Mouse (Mus musculus) stomach, postnatal 0 days (tissue): ENCODE results near the gene 9930021J03Rik. TPM values are rescaled to one million over a fixed set of nuclear protein-coding genes. Genes with fewer than 3 reads are reported as not detected.
A peak's percentile ranks its signal among the peaks of the same experiment; 100 is the strongest.

Source experiments
- ATAC-seq: fragments of 200-750 bp; cut with Nextera tagmentation; 2 replicates; pipeline ENCODE4 v1.8.0; 2017; ENCODE audit not compliant: low FRiP score, low TSS enrichment
- DNase-seq: peaks from one replicate; pipeline ENCODE4 v3.0.0-alpha.2; 2016; ENCODE audit warnings: low spot score
- H3K27ac ChIP-seq: fragments of 300-500 bp; sonication (generic); replicated peaks from 2 replicates; pipeline ENCODE4 v1.5.1; 2014; ENCODE audit warnings: mild to moderate bottlenecking, control low read depth
- H3K27me3 ChIP-seq: fragments of 300-500 bp; sonication (generic); 2 replicates; pipeline ENCODE4 v1.6.1; 2014; ENCODE audit warnings: low read length; ENCODE audit not compliant: control insufficient read depth, insufficient read depth
- H3K36me3 ChIP-seq: fragments of 300-500 bp; sonication (generic); 2 replicates; pipeline ENCODE4 v1.6.1; 2014; ENCODE audit warnings: low read length, mixed read lengths; ENCODE audit not compliant: control insufficient read depth, insufficient read depth
- H3K4me1 ChIP-seq: fragments of 300-500 bp; sonication (generic); replicated peaks from 2 replicates; pipeline ENCODE4 v1.6.1; 2014; ENCODE audit warnings: antibody characterized with exemption; ENCODE audit not compliant: control insufficient read depth, insufficient read depth
- H3K4me2 ChIP-seq: fragments of 300-500 bp; sonication (generic); replicated peaks from 2 replicates; pipeline ENCODE4 v1.6.1; 2014; ENCODE audit warnings: low read depth, mild to moderate bottlenecking, control low read depth, moderate library complexity
- H3K4me3 ChIP-seq: fragments of 300-500 bp; sonication (generic); 2 replicates; pipeline ENCODE4 v1.5.1; 2014; ENCODE audit warnings: low read depth, low read length, control low read depth
- H3K9ac ChIP-seq: fragments of 300-500 bp; sonication (generic); 2 replicates; pipeline ENCODE4 v1.6.1; 2014; ENCODE audit warnings: mild to moderate bottlenecking, low read length, control low read depth, mixed read lengths
- H3K9me3 ChIP-seq: fragments of 300-500 bp; sonication (generic); 2 replicates; pipeline ENCODE4 v1.6.1; 2016; ENCODE audit warnings: low read length; ENCODE audit not compliant: control insufficient read depth
- CTCF ChIP-seq: IDR thresholded peaks from 2 replicates; pipeline ENCODE4 v1.5.1; 2016; ENCODE audit warnings: antibody characterized with exemption, low read depth, mild to moderate bottlenecking, moderate library complexity
- EP300 ChIP-seq: optimal IDR thresholded peaks from 2 replicates; pipeline ENCODE3; 2016; ENCODE audit warnings: antibody characterized with exemption
- WGBS: fragments of 180-500 bp; shearing (Covaris S2); extraction: QIAGEN DNeasy Blood & Tissue Kit; methylation state at CpG from one replicate; pipeline ENCODE4 v1.1.7; 2014; 5-methylcytosine and 5-hydroxymethylcytosine counted together
- polyA plus RNA-seq: library from polyadenylated mRNA; unstranded; fragments of >200 nt; fragmentation: Nextera tagmentation; extraction: Ambion mirVana; gene quantifications from 2 replicates; pipeline ENCODE4 v1.2.1, GENCODE M21; 2015

Gene 9930021J03Rik
- polyA plus RNA-seq, 1 experiment from 2014 or later = 2.8 TPM

DNA sequence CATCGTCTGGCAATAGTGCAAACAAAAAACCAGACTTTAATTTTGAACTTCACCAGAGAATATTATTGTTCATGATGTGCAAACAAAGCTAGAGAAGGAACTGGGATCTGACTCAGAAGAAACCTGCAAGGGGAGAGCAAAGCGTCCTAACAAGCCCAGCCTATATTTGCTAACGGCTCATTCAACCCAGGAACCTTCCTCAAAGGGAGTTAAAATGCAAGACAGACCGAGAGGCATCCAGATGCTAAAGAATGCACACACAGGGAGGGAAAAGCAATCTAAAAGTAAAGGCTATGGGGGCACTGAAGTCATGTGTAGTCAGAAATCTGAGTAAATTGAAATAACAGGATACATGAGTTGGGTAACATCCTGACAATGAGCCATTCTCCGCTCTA lies 37.8 kb upstream of the 9930021J03Rik start:
- WGBS = 24% methylated on average over 5 of the region's 5 CpGs
- Histone ChIP-seq H3K4me2 (no peak overlapping the region), H3K9ac (no peak overlapping the region), H3K27me3 (no peaks in the 10 kb centered on the region), H3K9me3 (no peaks in the 10 kb centered on the region), H3K27ac (peak overlapping the region; percentile 58), H3K4me3 (no peak overlapping the region), H3K4me1 (peaks cover 4% of the 10 kb centered on the region; the same call in 1 of the 2 replicates), H3K36me3 (no peaks in the 10 kb centered on the region)
- DNase-seq = no peak
- TF ChIP-seq EP300 = no peak
- no peak for TF ChIP-seq CTCF
- 0 out of 2 replicates have a peak, but pooled peaks have one; percentile 35 for ATAC-seq

DNA sequence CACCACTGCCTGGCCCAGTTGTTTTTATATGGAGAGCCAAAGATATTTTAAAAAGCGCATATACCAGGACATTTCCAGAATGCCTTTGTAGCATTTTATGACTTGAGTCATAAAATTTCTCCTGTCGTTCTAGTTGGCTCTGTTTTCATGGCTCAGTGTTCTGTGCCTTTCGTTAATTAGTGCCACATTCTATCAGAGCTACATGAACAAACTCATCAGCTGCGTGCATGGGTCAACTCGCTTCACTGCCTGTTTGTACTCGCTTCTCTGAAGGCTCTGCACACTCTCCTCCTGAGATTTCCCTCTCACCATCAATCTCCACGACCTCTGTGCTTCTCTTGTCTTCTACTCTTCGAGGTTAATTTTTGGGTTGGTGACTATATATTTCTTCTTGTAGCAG lies 37.2 kb upstream of the 9930021J03Rik start:
- 0 out of 2 replicates have a peak, but pooled peaks have one; percentile 5 for TF ChIP-seq CTCF
- no peak for TF ChIP-seq EP300
- Histone ChIP-seq H3K9ac (no peak overlapping the region), H3K4me1 (peaks cover 4% of the 10 kb centered on the region; the same call in 1 of the 2 replicates), H3K27me3 (no peaks in the 10 kb centered on the region), H3K36me3 (no peaks in the 10 kb centered on the region), H3K27ac (peak overlapping the region; percentile 58), H3K4me2 (no peak overlapping the region), H3K9me3 (no peaks in the 10 kb centered on the region), H3K4me3 (no peak overlapping the region)
- DNase-seq (no peak), ATAC-seq (no peak)
- 61% methylated on average over 8 of the region's 8 CpGs for WGBS

DNA sequence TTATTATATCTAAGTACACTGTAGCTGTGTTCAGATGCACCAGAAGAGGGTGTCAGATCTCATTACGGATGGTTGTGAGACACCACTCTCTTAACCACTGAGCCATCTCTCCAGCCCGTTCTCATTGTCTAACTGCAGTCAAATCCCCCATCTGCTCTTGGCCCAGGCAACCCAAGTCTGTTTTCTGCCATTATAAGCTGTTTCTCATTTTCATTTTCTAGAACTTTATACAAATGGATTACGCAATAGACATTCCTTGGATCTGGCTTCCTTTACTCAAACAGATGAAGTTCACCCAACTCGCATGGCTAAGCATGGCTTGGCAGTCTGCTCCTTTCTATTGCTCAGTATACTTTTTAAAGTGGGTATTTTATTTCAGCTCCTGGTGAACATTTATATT lies 34.9 kb upstream of the 9930021J03Rik start:
- no peak overlapping the region for H3K9ac ChIP-seq
- H3K27me3 ChIP-seq = no peaks in the 10 kb centered on the region
- H3K4me3 ChIP-seq = no peak overlapping the region
- TF ChIP-seq EP300 (no peak), CTCF (0 out of 2 replicates have a peak, but pooled peaks have one; percentile 3)
- no peak overlapping the region for H3K27ac ChIP-seq
- 55% methylated on average over 4 of the region's 4 CpGs for WGBS
- H3K4me1 ChIP-seq = peaks cover 4% of the 10 kb centered on the region; the same call in 1 of the 2 replicates
- no peaks in the 10 kb centered on the region for H3K36me3 ChIP-seq
- no peak overlapping the region for H3K4me2 ChIP-seq
- DNase-seq (no peak), ATAC-seq (no peak; the same call in 1 of the 2 replicates)
- no peaks in the 10 kb centered on the region for H3K9me3 ChIP-seq

DNA sequence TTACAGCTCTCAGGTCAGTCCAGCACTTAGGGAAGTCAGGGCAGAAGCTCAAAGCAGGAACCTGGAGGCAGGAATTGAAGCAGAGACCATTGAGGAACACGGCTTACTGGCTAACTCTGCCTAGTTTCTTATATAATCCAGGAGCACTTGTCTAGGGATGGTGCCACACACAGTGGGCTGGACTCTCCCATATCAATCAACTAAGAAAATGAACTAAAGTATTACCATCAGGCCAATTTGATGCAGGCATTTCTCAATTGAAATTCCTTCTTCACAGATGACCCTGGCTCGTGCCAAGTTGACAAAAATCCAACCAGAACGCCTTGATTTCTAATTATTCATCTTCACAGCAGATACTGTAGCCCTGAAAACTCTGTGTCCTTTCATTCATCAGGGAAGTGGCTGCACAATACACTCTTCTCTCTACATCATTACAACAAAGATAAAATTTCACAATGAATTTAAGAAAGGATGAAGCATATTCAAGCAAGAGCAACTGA lies 32.9 kb upstream of the 9930021J03Rik start:
- H3K4me2 ChIP-seq = no peak overlapping the region
- 78% methylated on average over 3 of the region's 3 CpGs for WGBS
- H3K9me3 ChIP-seq = no peaks in the 10 kb centered on the region
- no peak overlapping the region for H3K9ac ChIP-seq
- no peak overlapping the region for H3K4me3 ChIP-seq
- no peaks in the 10 kb centered on the region for H3K27me3 ChIP-seq
- no peak for DNase-seq
- TF ChIP-seq EP300 = no peak
- TF ChIP-seq CTCF = no peak
- no peaks in the 10 kb centered on the region for H3K36me3 ChIP-seq
- H3K4me1 ChIP-seq = peaks cover 4% of the 10 kb centered on the region; the same call in 1 of the 2 replicates
- ATAC-seq = no peak
- no peak overlapping the region for H3K27ac ChIP-seq

DNA sequence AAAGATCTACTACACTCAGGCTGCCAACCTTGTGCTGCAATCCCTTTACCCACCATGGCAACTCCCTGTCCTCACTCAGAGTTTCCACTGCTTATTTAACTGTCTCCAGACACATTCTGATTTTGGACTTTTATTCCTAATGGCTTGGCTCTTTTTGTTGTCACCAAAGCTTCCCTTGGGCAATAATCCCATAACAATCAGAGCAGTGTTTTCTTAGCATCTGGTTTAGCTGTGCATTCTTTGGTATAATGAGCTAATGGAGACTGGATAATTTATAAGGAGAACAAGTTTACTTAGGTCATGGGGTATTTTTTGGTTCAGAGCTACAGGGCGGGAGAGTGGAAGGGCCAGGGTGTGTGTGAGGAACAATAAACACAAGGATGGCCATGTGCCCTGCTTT lies 32.4 kb upstream of the 9930021J03Rik start:
- Histone ChIP-seq H3K4me2 (no peak overlapping the region), H3K4me1 (peaks cover 1% of the 10 kb centered on the region; the same call in 1 of the 2 replicates), H3K4me3 (no peak overlapping the region), H3K27ac (no peak overlapping the region), H3K9me3 (no peaks in the 10 kb centered on the region), H3K36me3 (no peaks in the 10 kb centered on the region), H3K9ac (no peak overlapping the region), H3K27me3 (no peaks in the 10 kb centered on the region)
- ATAC-seq = no peak
- DNase-seq = no peak
- TF ChIP-seq CTCF (no peak), EP300 (no peak)
- WGBS = 73% methylated on average over 1 of the region's 1 CpGs

DNA sequence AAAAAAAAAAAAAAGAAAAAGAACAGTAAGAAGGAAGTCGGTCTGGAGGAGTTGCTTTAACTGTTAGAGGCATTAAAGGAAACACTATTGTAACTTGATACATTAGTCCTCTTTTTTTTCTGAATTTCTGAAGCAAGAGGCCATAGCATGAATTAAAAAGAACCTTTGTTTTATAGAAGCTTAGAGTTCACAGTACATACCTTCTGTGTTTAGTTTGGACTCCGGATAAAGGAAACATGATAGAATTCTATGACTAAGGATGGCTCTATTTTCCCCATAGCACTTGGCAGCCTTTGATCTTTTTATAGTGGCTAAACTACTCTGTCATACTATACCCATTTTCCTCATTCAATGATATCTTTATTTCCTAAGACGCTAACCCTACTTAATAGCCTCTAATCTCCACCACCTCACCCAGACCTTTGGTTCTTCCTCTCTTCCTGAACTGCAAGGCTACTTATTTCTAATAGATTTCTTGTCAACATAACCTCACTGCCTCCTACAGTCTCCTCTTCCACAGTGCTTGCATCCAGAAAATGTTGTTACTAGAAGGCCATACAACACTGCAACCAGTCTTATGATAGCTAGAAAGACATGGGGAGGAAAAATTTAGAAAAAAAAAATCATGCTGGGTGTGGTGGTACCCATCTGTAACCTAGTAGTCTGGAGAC lies 29.7 kb upstream of the 9930021J03Rik start:
- no peak for ATAC-seq
- Histone ChIP-seq H3K27me3 (no peaks in the 10 kb centered on the region), H3K4me1 (no peaks in the 10 kb centered on the region), H3K9me3 (no peaks in the 10 kb centered on the region), H3K4me2 (no peak overlapping the region), H3K27ac (no peak overlapping the region), H3K9ac (no peak overlapping the region), H3K36me3 (no peaks in the 10 kb centered on the region), H3K4me3 (no peak overlapping the region)
- 22% methylated on average over 3 of the region's 3 CpGs for WGBS
- TF ChIP-seq EP300 (no peak), CTCF (no peak)
- DNase-seq = no peak
